Mouse (Mus musculus): ENCODE measurements around the gene Lcn10. TPM values are rescaled to one million over a fixed set of nuclear protein-coding genes. Genes with fewer than 3 reads are reported as not detected.
"Not testable (repeated sequence)": the region's sequence is repeated elsewhere in the genome, so short reads cannot be mapped to it uniquely, and the experiment has no call there.

Gene Lcn10
- total RNA-seq, 2 experiments from 2014 or later, result not detected

DNA sequence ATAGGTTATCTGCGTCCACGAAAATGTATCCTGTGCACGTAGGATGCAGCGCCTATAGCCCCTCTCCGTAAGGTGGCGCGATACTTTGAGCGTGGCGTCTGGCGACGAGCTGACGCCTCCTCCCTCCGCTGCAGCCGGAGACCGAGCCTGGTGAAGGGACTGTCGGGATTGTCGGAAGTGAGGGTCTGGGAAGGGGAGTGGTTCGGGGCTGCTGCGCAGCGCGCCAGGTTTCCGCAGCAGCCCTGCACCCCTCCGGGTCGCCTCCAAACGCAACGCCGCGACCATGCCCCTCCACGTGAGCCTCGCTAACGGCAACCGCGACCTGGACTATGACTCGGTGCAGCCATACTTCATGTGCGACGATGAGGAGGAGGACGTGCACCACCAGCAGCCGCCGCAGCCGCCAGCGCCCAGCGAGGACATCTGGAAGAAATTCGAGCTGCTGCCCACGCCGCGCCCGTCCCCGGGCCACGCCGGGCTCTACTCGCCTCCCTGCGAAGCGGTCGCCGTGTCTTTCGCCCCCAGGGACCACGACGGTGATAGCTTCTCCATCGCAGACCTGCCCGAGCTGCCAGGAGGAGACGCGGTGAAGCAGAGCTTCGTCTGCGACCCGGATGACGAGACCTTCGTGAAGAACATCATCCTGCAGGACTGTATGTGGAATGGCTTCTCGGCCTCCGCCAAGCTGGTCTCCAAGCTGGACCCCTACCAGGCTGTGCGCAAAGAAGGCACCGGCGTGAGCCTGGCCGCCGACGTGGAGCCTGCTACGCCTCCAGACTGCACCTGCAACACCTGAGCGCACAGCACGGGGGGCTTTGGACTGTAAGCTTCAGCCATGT is 24.3 kb downstream of the Lcn10 start, which contains the start of gene Bmyc:
Bmyc (plus strand) TSS at position 97 of the 839 bp plus-strand sequence.
- peak; percentile 88 to 90 for DNase-seq (ENCODE audit: low spot score in 2 of 2)

DNA sequence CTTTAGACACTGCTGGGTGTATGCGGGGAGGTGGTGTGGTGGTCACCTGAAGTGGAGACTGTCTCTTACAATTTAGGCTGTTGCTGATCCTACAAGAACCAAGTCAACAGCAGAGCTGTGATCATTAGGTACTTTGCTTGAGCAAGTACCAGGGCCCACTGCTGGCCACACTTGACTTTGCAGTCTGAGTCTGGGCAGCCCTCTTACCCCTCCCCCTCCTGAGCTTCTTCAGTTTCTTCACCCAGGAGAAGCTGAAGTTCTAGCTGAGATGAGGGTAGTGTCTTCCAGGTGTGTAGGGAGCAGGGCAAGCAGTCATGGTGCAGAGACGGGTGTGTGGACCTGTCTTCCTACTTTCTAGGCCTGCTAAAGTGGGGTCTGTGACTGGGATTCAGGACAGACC is 25.6 kb downstream of the Lcn10 start:
- DNase-seq (ENCODE audit: low spot score in 2 of 2), result peak in 1 of 2 experiments; percentile 40

DNA sequence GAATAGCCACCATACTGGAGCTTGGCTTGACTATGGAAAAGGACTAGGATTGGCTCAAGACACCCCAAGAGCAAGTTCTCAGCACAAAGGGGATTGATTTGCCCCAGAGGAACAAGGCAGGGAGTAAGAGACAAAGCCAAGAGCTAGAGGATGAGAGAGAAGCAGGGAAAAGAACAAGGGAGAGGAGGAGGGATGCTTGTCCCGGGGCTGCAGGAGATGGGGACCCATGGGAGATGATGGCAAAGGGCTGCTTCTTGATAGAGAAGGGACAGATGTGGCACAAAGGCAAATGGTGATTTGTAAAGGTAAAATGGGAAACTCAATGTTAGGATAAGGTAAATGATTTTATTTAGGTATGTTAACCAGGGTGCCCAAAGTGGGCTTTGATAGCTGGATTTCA is 26.5 kb downstream of the Lcn10 start:
- not testable (repeated sequence) for DNase-seq (ENCODE audit: low spot score in 2 of 2)

DNA sequence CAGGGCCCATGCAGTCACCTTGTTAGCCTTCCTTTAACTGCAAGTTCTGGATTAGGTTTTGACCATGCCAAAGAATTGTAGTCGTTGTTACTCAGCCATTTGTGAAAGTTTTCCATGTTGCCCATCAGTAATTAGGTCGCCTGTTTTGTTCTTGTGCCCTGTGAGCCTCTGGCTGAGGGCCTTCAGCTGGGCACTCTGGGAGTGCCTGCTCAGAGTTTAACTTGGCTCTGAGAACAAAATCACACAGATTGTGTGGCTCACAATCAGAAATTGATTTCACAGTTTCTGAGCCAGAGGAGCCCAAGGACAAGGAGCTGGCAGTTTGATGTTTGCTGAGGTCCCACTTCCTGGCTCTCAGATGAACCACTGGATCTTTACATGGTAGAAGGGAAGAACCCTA is 27.3 kb downstream of the Lcn10 start:
- DNase-seq (ENCODE audit: low spot score in 2 of 2), result peak in 1 of 2 experiments; percentile 17

DNA sequence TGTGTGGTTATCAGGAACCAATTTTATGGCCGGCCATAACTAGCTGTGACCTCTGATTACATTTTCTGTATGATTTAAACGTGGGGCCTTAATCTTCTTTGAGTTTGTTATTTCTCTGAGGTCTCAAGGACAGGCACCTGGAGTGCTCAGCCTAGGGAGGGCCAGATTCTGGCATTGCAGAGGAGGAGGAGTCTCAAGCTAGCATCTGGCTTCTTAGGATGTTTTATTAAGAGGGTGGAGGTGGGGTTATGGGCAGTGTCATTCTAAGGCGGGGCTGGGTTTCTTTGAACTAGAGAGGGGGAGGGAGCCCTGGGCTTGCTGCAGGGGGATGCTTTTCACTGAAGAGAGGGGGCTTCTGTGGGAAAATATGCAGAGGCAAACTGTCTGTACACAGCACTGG is 29.1 kb downstream of the Lcn10 start:
- DNase-seq (ENCODE audit: low spot score in 2 of 2), result not testable (repeated sequence)

DNA sequence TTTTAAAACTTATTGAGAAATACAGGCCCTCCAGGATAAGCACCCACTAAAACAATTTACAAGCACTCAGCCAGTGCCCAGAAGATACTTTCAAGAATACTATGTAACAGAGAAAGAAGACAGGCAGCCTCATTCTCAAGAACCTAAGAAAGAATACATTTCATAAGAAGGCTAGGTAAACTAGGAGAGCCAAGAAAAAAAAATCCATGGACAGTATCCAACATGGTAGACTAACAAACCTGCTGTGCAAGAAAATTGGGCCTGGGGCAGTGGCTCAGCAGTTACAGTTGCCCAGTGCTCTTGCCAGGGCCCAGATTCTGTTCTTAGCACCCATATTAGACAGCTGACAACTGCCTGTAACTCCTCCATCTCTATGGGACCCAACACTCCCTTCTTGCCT is 34.7 kb downstream of the Lcn10 start:
- DNase-seq (ENCODE audit: low spot score in 2 of 2), result no peak

DNA sequence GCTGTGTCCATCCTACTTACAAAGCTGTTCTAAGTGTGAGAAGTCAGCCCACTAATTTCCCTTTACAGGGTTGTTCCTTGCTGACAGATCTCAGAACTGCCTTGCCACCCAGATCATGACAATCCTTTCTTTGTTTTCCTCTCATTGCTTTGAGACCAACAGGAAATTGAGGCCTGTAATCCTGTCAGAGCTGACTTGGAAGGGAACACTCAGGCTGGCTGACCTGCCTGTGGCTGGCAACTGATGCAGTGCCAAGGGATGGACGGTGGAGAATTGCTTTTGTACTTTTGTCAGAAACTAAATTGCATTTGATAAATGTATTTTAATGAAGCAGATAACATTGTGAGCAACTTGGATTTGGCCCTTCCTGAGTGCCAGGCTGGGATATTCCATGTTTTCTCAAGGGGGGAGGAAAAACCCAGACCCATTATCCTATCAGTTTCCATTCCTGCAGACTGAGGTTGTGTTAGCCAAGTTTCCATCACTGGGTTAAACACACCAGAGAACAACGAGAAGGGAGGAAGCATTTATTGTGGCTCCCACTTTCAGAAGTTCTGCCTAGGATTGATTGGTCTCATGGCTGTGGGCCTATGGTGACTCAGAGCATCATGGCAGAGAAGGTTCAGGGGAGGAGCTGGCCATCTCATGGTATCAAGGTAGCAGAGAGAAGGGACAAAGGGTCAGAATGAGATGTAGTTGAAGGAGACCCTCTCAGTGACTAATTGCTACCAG is 50.8 kb downstream of the Lcn10 start:
- no peak for DNase-seq (ENCODE audit: low spot score in 2 of 2)

Other genes starting within 250 kb of the Lcn10 start
- gene Clic3, start 225.9 kb upstream of the Lcn10 start, total RNA-seq (2021), result 1 to 10 TPM in 1 of 2 experiments, under 1 TPM in 1; 0.66 to 1.0 TPM
- 10 to 100 TPM; 56.7 to 61.3 TPM for gene Paxx, start 221.6 kb upstream of the Lcn10 start, total RNA-seq (2021)
- 100 to 1,000 TPM; 572 to 608 TPM for gene Ptgds, start 212.7 kb upstream of the Lcn10 start, total RNA-seq (2021)
- gene Lcn12, start 188.8 kb upstream of the Lcn10 start, total RNA-seq (2021), result not detected
- 100 to 1,000 TPM; 114 to 115 TPM for gene Fbxw5, start 182.0 kb upstream of the Lcn10 start, total RNA-seq (2021)
- gene C8g, start 181.0 kb upstream of the Lcn10 start, total RNA-seq (2021), result 1 to 10 TPM; 1.3 to 2.1 TPM
- gene Traf2, start 135.8 kb upstream of the Lcn10 start, total RNA-seq (2021), result 10 to 100 TPM; 10.9 to 12.0 TPM
- gene Edf1, start 124.9 kb upstream of the Lcn10 start, total RNA-seq (2021), result 100 to 1,000 TPM; 212 to 213 TPM
- gene Mamdc4, start 107.9 kb upstream of the Lcn10 start, total RNA-seq (2021), result 1 to 10 TPM; 2.1 to 4.0 TPM
- gene Phpt1, start 107.5 kb upstream of the Lcn10 start, total RNA-seq (2021), result 10 to 100 TPM; 63.0 to 66.2 TPM
- gene Ajm1, start 101.0 kb upstream of the Lcn10 start, total RNA-seq (2021), result 100 to 1,000 TPM in 1 of 2 experiments, 10 to 100 TPM in 1; 98.6 to 102 TPM
- 100 to 1,000 TPM; 150 to 155 TPM for gene Rabl6, start 74.2 kb upstream of the Lcn10 start, total RNA-seq (2021)
- gene Ccdc183, start 65.0 kb upstream of the Lcn10 start, total RNA-seq (2021), result not detected
- 10 to 100 TPM; 16.7 to 17.5 TPM for gene Tmem141, start 60.7 kb upstream of the Lcn10 start, total RNA-seq (2021)
- gene Fcna, start 54.7 kb upstream of the Lcn10 start, total RNA-seq (2021), result 1 to 10 TPM in 1 of 2 experiments, under 1 TPM in 1; 0.56 to 1.1 TPM
- gene Lcn8, start 29.6 kb upstream of the Lcn10 start, total RNA-seq (2021), result not detected
- not detected for gene Lcn5, start 24.8 kb upstream of the Lcn10 start, total RNA-seq (2021)
- not detected for gene Lcn6, start 5.9 kb upstream of the Lcn10 start, total RNA-seq (2021)
- not detected for gene Obp2a, start 17.3 kb downstream of the Lcn10 start, total RNA-seq (2021)
- gene Bmyc, start 24.0 kb downstream of the Lcn10 start, total RNA-seq (2021), result 10 to 100 TPM; 92.5 to 96.1 TPM
- not detected for gene Obp2b, start 54.3 kb downstream of the Lcn10 start, total RNA-seq (2021)
- gene Lcn3, start 82.8 kb downstream of the Lcn10 start, total RNA-seq (2021), result not detected
- not detected for gene Lcn11, start 94.3 kb downstream of the Lcn10 start, total RNA-seq (2021)
- not detected for gene Gm13539, start 99.5 kb downstream of the Lcn10 start, total RNA-seq (2021)
- not detected for gene Glt6d1, start 133.1 kb downstream of the Lcn10 start, total RNA-seq (2021)
- gene Lcn9, start 140.4 kb downstream of the Lcn10 start, total RNA-seq (2021), result not detected
- gene Sohlh1, start 164.5 kb downstream of the Lcn10 start, total RNA-seq (2021), result not detected
- gene Kcnt1, start 181.0 kb downstream of the Lcn10 start, total RNA-seq (2021), result 10 to 100 TPM; 39.9 to 43.2 TPM

Data from layer of hippocampus, adult 18-20 months (tissue).